ENCODE assay signal across 22 mouse cellular contexts in the genomic region with DNA sequence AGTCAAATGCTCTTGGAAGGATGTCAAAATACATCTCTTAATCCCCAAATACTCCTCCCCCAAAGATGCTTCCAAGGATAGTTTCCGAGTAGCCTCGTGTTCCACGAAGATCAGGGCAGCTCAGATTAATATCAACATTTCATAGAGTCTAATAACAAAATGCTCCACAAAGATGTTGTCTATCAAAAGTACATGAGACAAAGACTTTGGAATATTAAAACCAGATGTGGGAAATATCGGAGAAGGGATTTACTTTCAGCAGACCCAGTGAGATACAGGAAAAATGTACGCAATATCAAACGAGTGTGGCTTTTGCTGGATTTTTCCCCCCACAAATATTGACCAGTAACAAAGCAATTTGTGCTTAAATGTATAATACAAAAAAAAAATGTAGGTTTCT. TPM values are rescaled to one million over a fixed set of nuclear protein-coding genes. Genes with fewer than 3 reads are reported as not detected.
A peak's percentile ranks its signal among the peaks of the same experiment; 100 is the strongest.
DNase-seq lines count a peak whose midpoint lies in the region; ATAC-seq lines count a peak whose summit lies in the region.
"Had no signal": no experiment of that assay in that cellular context is flagged by ENCODE, and none has a peak within 500 bp of the region (broad histone marks: within the 10 kb centered on the region; RNA-seq: fewer than 3 reads in every experiment).

No protein-coding gene starts in this region.

- no peak overlapping the region for H3K4me2 ChIP-seq in embryonic facial prominence, embryonic 11.5 days (ENCODE audit: low read depth, low read length)
- H3K4me2 ChIP-seq in embryonic facial prominence, embryonic 13.5 days = no peak overlapping the region
- no peak overlapping the region for H3K4me2 ChIP-seq in hindbrain, embryonic 13.5 days
- H3K4me2 ChIP-seq: embryonic facial prominence, embryonic 15.5 days; forebrain, embryonic 12.5 days; forebrain, embryonic 15.5 days had no signal

- ATAC-seq in embryonic facial prominence, embryonic 11.5 days (replicated peaks; ENCODE audit: insufficient number of reproducible peaks, low FRiP score, low TSS enrichment, low read depth) = no peak
- no peak for ATAC-seq in embryonic facial prominence, embryonic 13.5 days (ENCODE audit: insufficient number of reproducible peaks, insufficient read depth, low FRiP score, low TSS enrichment, low read depth)
- no peak for ATAC-seq in hindbrain, embryonic 13.5 days (ENCODE audit: low FRiP score)
- ATAC-seq: activated CD4-positive, CD25-positive, alpha-beta regulatory T cell, adult 4 months; forebrain, embryonic 15.5 days; forebrain, postnatal 0 days; Patski had no signal

- H3K9ac ChIP-seq in embryonic facial prominence, embryonic 11.5 days (replicated peaks; ENCODE audit: low read length) = no peak overlapping the region
- H3K9ac ChIP-seq in embryonic facial prominence, embryonic 13.5 days = no peak overlapping the region
- H3K9ac ChIP-seq in hindbrain, embryonic 13.5 days = no peak overlapping the region
- H3K9ac ChIP-seq: embryonic facial prominence, embryonic 15.5 days; forebrain, embryonic 12.5 days; forebrain, embryonic 15.5 days; forebrain, postnatal 0 days had no signal

- no peak for DNase-seq in embryonic facial prominence, embryonic 10.5 days (ENCODE audit: low spot score)
- peak; percentile 53 for DNase-seq in embryonic facial prominence, embryonic 11.5 days (ENCODE audit: low spot score)
- no peak for DNase-seq in testis, postnatal 14 days (ENCODE audit: low spot score)
- no peak for DNase-seq in Muller cell, postnatal 12 days (ENCODE audit: inconsistent ontology term)
- DNase-seq: adrenal gland, adult 8-10 months; adrenal gland, postnatal 14 days; adrenal gland, postnatal 36 days; cerebellum, adult 11-12 months; cerebellum, adult 2 months; cerebellum, adult 9-10 months; cerebellum, postnatal 10 days; cerebellum, postnatal 25 days; forebrain, postnatal 0 days had no signal

- no peak overlapping the region for H3K4me3 ChIP-seq in embryonic facial prominence, embryonic 10.5 days
- H3K4me3 ChIP-seq in embryonic facial prominence, embryonic 11.5 days (ENCODE audit: low read depth, low read length) = no peak overlapping the region
- no peak overlapping the region for H3K4me3 ChIP-seq in embryonic facial prominence, embryonic 13.5 days
- no peak overlapping the region for H3K4me3 ChIP-seq in hindbrain, embryonic 13.5 days
- H3K4me3 ChIP-seq: embryonic facial prominence, embryonic 15.5 days; erythroblast, embryonic 14.5 days; forebrain, embryonic 10.5 days; forebrain, embryonic 12.5 days; forebrain, embryonic 15.5 days had no signal

- peak overlapping the region; percentile 32; the same call in 1 of the 2 replicates for H3K27ac ChIP-seq in embryonic facial prominence, embryonic 10.5 days (replicated peaks)
- no peak overlapping the region for H3K27ac ChIP-seq in embryonic facial prominence, embryonic 11.5 days (replicated peaks; ENCODE audit: low read depth, low read length)
- peak overlapping the region; percentile 36 for H3K27ac ChIP-seq in embryonic facial prominence, embryonic 13.5 days
- H3K27ac ChIP-seq in hindbrain, embryonic 13.5 days = no peak overlapping the region
- H3K27ac ChIP-seq: embryonic facial prominence, embryonic 15.5 days; forebrain, embryonic 10.5 days; forebrain, embryonic 12.5 days; forebrain, embryonic 15.5 days had no signal

- 71% methylated on average over 6 of the region's 6 CpGs for WGBS in embryonic facial prominence, embryonic 10.5 days
- WGBS in embryonic facial prominence, embryonic 11.5 days = 44% methylated on average over 6 of the region's 6 CpGs
- 27% methylated on average over 6 of the region's 6 CpGs for WGBS in embryonic facial prominence, embryonic 13.5 days
- WGBS in hindbrain, embryonic 13.5 days = 78% methylated on average over 6 of the region's 6 CpGs

- peaks cover 38% of the 10 kb centered on the region for H3K4me1 ChIP-seq in embryonic facial prominence, embryonic 10.5 days
- no peaks in the 10 kb centered on the region for H3K4me1 ChIP-seq in embryonic facial prominence, embryonic 11.5 days (ENCODE audit: control insufficient read depth, insufficient read depth, low read length)
- H3K4me1 ChIP-seq in embryonic facial prominence, embryonic 13.5 days = peaks cover 18% of the 10 kb centered on the region
- H3K4me1 ChIP-seq in hindbrain, embryonic 13.5 days (replicated peaks) = no peaks in the 10 kb centered on the region
- H3K4me1 ChIP-seq: forebrain, embryonic 15.5 days had no signal

- no peaks in the 10 kb centered on the region for H3K36me3 ChIP-seq in embryonic facial prominence, embryonic 10.5 days (replicated peaks)
- H3K36me3 ChIP-seq in embryonic facial prominence, embryonic 11.5 days (replicated peaks; ENCODE audit: control insufficient read depth, insufficient read depth, low read depth, low read length) = no peaks in the 10 kb centered on the region
- H3K36me3 ChIP-seq in embryonic facial prominence, embryonic 13.5 days = no peaks in the 10 kb centered on the region
- H3K36me3 ChIP-seq in hindbrain, embryonic 13.5 days = no peaks in the 10 kb centered on the region
- H3K36me3 ChIP-seq: embryonic facial prominence, embryonic 15.5 days; forebrain, embryonic 10.5 days; forebrain, embryonic 12.5 days; forebrain, embryonic 15.5 days had no signal

- no peaks in the 10 kb centered on the region for H3K9me3 ChIP-seq in embryonic facial prominence, embryonic 10.5 days
- H3K9me3 ChIP-seq in embryonic facial prominence, embryonic 11.5 days (replicated peaks; ENCODE audit: control insufficient read depth, low read length) = no peaks in the 10 kb centered on the region
- H3K9me3 ChIP-seq in embryonic facial prominence, embryonic 13.5 days = no peaks in the 10 kb centered on the region
- H3K9me3 ChIP-seq in hindbrain, embryonic 13.5 days = no peaks in the 10 kb centered on the region
- H3K9me3 ChIP-seq: embryonic facial prominence, embryonic 15.5 days; forebrain, embryonic 10.5 days; forebrain, embryonic 12.5 days; forebrain, embryonic 15.5 days had no signal

- 0 out of 2 replicates have a peak, but pooled peaks cover 14% of the 10 kb centered on the region for H3K27me3 ChIP-seq in embryonic facial prominence, embryonic 10.5 days (replicated peaks; ENCODE audit: low read depth, poor library complexity, severe bottlenecking)
- H3K27me3 ChIP-seq in embryonic facial prominence, embryonic 11.5 days (ENCODE audit: control insufficient read depth, insufficient read depth, low read length) = no peaks in the 10 kb centered on the region
- H3K27me3 ChIP-seq in embryonic facial prominence, embryonic 13.5 days = 0 out of 2 replicates have a peak, but pooled peaks cover 4% of the 10 kb centered on the region
- no peaks in the 10 kb centered on the region for H3K27me3 ChIP-seq in hindbrain, embryonic 13.5 days
- H3K27me3 ChIP-seq: embryonic facial prominence, embryonic 15.5 days; forebrain, embryonic 12.5 days; forebrain, embryonic 15.5 days; Patski had no signal

RNA-seq across cellular contexts. Expression of a gene that starts 35.1 kb away (rescaled TPM):
- 582 and 585 TPM in 2 replicates for polyA plus RNA-seq in embryonic facial prominence, embryonic 10.5 days (2016; fragmentation: Nextera tagmentation; extraction: Ambion mirVana)
- polyA plus RNA-seq in embryonic facial prominence, embryonic 11.5 days (2014; fragmentation: Nextera tagmentation; extraction: Ambion mirVana) = 522 and 524 TPM in 2 replicates
- polyA plus RNA-seq in embryonic facial prominence, embryonic 13.5 days (2015; fragmentation: Nextera tagmentation; extraction: Ambion mirVana) = 471 and 478 TPM in 2 replicates
- polyA plus RNA-seq in hindbrain, embryonic 13.5 days (2015; fragmentation: Nextera tagmentation; extraction: Ambion mirVana) = 320 and 335 TPM in 2 replicates

Comparison
In these comparisons a context has a peak if more than half of its experiments do, and no peak if none do; other contexts are left out.
1. H3K27ac ChIP-seq: peak in embryonic facial prominence, embryonic 10.5 days (single experiment) and embryonic facial prominence, embryonic 13.5 days (single experiment); none in embryonic facial prominence, embryonic 11.5 days (single experiment) and hindbrain, embryonic 13.5 days (single experiment).